Mouse (Mus musculus): ENCODE measurements around the gene Tcn2.

DNA sequence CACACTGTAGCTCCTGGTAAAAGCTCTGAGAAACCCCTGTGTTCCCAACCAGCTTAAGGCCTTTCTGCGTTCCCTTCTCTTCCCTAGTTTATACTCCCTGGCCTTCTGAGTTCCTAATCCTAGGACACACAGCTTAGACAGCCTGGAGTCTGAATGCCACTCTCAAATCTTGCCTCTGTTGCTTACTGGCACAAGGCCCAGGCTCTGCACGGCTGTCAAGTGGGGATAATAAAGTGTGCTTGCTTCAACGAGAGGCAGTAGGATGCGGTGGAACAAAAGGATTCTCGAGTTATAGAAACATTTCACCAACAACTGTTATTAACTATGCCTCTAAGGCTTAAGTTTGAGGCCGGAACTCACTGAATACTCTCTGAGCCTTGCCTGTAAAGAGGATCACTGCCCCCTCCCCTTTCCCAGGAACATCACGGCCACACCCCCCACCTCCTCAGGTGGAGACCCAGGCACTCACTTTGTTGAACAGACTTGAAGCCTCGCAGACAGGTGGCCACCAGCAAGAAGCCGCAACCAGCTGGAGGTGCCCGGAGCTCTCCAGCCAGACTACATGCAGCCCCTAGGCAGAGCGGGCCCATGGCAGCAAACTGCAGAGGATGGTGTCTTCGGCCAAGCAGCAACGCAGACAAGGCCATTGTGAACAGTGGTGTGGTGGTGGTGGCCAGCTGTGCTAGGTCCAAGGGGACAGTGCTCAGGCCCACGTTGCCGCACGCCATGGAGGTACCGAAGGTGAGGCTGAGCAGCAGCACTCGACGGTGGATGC lies 19.7 kb downstream of the Tcn2 start:
- TF ChIP-seq CTCF (conservative IDR thresholded peaks at IDR 0.05; ENCODE audit: low read length), result no peak
- no peak for TF ChIP-seq POU5F1 (IDR thresholded peaks at IDR 0.05; ENCODE audit: borderline replicate concordance, low read length)

Measured in E14TG2a.4 (cell line).